Mouse (Mus musculus): ENCODE data around the gene Rhobtb1.

The Rhobtb1 gene

GRCm38 (mm10) chr10:69268061-69268643 is 116.9 kb downstream of the Rhobtb1 start:
- no peak for DNase-seq (ENCODE audit: extremely low spot score, low read depth, low spot score)

DNA sequence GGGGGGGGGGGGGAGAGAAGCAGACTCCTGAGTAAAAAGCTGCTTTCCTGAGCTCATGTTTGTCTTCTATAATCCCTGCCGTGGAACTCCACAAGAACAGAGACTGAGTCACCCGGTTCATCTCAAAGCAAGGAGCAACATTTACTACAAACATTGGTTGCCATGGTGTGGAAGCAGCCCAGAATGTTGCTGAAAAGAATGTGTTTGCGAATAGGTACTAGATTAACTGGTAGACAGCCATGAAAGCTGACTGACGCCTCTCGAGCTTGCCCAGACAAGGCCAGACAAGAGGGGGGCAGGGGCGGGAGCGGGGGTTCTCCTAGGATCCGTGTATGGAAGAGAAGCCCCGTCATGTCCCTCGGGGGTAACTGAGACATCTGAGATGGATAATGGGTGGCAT is 120.2 kb downstream of the Rhobtb1 start:
- no peak for DNase-seq (ENCODE audit: extremely low spot score, low read depth, low spot score)

- DNase-seq (ENCODE audit: extremely low spot score, low read depth, low spot score): no peak
Observed at GRCm38 (mm10) chr10:69274275-69274674, 123.0 kb downstream of the Rhobtb1 start.

DNA sequence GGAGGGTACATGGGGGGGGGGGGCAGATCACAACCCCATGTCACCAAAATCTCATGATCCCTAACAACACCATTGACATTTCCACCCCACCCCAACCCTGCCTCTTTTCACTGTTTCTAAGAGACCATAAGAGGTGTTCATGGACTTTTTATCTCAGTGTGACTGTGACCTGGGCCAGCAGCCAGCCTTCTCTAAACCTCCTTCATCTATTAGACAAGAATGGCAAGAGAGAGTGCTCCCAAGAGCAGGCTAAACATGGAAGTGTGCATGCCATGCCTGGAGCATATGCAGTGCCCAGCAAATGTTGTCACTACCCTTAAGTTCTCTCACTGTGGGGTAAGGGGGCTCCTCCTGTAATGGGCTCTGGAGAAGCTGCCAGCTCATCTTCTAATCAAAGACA is 123.5 kb downstream of the Rhobtb1 start:
- no peak for DNase-seq (ENCODE audit: extremely low spot score, low read depth, low spot score)

DNA sequence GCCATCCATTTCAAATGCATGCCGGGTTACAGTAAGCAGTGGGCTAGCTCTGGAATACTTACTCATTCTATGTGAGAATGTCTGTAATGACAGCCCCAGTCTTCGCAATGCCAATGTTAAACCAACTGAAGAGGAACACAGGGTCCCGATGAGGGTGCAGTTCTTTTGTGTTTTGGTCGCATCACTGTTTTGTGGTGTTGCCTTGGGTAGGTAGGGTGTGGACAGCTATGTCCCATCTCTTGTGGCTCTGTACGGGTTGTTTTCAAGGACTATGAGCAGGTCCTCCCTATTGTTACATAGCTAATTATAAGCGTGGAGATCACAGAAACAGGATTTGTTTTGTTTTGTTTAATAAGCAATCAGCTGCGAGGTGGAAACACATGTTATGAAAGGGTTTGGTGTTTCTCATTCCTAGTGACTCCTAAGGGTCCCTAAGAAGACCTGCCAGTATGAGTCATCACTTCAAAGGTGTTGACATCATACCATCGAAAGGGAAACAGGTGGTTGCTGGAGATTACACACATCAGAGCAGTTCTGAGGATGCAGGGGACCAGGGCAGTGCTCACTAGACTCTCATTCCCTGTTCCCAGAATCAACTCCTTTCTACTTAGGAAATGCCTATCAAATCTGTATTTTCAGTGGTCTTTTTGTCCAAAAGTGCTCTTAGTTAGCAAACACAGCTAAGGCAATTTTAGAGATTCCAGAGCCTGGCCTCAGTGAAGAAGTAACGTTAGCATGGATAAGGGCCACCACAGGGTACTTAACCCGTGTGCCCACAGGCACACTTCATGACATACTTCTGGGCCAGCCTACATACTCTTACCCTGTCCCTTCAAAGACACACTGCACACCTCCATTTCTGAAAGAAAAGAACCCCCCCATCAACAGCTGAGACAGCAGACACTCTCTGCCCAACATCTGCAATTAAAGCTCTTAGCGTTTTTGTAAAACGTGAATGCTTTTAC is 124.9 kb downstream of the Rhobtb1 start:
- DNase-seq (ENCODE audit: extremely low spot score, low read depth, low spot score): no peak

GRCm38 (mm10) chr10:69276920-69277435 is 125.7 kb downstream of the Rhobtb1 start:
- DNase-seq (ENCODE audit: extremely low spot score, low read depth, low spot score): no peak

DNA sequence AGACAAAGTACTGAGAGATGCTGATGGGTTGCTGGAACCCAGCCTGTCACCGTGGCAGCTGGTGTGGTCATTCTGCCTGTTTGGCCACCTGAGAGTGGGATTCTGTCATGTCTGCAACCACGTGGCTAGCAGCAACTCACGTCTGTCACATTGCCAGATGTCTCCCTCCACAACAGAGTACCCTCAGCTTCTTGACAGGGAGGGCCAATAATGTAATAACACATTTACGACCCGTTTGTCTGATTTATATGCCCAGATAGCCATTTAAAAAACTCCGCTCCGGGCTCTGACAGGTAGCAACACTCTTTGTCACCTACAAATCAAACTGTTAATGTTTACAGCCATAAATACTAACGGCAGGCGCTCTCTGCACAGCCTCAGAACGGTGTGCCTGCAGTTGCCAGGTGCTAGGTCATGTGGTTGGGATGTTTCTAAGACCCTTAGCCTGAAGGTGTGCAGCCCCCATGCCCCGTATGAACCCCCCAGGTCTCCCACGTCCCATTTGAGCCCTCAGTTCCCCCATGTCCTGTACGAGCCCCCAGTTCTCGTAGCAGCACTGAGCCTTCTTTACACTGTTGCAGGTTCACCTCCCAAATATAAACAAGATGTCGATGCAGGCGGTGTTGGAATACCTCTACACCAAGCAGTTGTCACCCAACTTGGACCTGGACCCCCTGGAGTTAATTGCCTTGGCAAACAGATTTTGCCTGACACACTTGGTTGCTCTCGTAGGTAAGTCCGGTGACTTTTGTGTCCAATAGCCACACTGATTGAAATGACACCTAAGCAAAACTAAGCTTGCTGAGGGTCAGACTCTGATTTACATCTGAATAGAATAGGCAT is 127.8 kb downstream of the Rhobtb1 start:
- peak; percentile 69 for DNase-seq (ENCODE audit: extremely low spot score, low read depth, low spot score)

DNA sequence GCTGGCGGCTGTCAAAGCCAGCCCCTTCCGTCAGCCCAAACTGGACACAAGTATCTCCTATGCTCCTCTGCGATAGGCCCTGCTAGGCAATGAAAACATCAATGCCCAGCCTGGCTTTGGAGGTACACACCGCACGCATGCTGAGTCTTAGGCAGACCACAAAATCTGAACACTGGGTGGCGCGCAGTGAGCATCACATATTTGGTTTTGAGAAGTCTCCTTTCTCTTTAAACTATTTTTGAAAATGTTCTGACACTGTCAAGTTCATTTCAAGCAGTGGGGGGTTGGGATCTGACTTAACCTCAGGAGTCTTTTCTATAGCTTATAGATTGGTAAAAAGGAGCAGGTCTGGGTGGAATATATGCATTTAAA is 128.4 kb downstream of the Rhobtb1 start:
- DNase-seq (ENCODE audit: extremely low spot score, low read depth, low spot score): no peak

DNA sequence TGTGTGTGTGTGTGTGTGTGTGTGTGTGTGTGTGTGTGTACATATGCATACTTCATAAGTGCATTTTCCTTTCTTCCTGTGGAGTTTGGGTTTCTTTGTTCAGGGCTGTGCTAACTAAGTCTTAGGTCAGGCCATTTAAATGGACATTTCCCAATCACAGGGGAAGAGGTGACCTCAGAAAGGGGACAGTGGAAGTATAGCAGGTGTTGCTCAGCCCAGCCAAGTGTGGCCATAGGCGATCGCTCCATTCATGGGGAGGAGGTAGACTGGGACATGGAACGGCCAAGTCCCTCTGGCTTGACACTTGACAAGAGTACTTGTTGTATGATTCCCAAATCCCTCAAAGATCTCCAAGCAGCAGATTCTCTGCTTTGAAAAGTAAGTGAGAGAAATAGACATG is 135.7 kb downstream of the Rhobtb1 start:
- DNase-seq (ENCODE audit: extremely low spot score, low read depth, low spot score): no peak

GRCm38 (mm10) chr10:69288086-69288485 is 136.9 kb downstream of the Rhobtb1 start:
- DNase-seq (ENCODE audit: extremely low spot score, low read depth, low spot score): no peak

GRCm38 (mm10) chr10:69288720-69289119 is 137.5 kb downstream of the Rhobtb1 start:
- no peak for DNase-seq (ENCODE audit: extremely low spot score, low read depth, low spot score)

- DNase-seq (ENCODE audit: extremely low spot score, low read depth, low spot score): no peak
Observed at GRCm38 (mm10) chr10:69290736-69291135, 139.5 kb downstream of the Rhobtb1 start.

GRCm38 (mm10) chr10:69295919-69296318 is 144.7 kb downstream of the Rhobtb1 start:
- DNase-seq (ENCODE audit: extremely low spot score, low read depth, low spot score): no peak

GRCm38 (mm10) chr10:69299985-69300384 is 148.8 kb downstream of the Rhobtb1 start:
- DNase-seq (ENCODE audit: extremely low spot score, low read depth, low spot score): no peak

DNA sequence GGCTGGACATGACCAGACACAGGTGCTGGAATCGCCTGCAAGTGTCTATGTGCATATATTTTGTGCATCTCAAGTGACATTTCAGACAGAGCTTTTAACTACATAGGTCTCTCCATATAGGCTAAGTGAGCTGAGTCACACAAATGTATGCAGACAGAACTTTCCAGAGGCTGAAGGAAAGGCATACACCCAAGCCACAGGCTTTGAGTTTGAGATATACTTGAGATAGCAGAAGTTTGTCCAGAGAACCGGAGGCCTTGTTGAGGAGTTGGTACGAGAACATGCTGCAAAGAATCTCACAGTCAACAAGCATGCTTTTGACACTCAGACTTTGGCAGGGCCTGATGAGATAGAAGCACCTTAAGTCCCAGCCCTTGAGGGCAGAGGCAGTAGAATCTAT is 151.4 kb downstream of the Rhobtb1 start:
- DNase-seq (ENCODE audit: extremely low spot score, low read depth, low spot score): no peak

DNA sequence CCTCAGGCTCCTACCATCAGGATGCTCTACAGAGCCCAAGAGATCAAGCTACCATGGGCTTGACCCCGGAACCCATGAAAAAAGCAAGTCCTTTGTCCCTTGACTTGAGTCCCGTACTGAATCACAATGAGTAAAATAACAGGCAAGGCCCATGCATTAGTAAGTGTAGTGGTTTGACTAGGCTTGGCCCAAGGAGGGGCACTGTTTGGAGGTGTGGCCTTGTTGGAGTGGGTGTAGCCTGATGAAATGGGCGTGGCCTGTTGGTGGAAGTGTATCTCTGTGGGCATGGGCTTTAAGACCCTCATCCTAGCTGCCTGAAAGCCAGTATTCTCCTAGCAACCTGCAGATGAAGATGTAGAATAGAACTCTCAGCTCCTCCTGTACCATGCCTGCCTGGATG is 153.6 kb downstream of the Rhobtb1 start:
- no peak for DNase-seq (ENCODE audit: extremely low spot score, low read depth, low spot score)

DNA sequence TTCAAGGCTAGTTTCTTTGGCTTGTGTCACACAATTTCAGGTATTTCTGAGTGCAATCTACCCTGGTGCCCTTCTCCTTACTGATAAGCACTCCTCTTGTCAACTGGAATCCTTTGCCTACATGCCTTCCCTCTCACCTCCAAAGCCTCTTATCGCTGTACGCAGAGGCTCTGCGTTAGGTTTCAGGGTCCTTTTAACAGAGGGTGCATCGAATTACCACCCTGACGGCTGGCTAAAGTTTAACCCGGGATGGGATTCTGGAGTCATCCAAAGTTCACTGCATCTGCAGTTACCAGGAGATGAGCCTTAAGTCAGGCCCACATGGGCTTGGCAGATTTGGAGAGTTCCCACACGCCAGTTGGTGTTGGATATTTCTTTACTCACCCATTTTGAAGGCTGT is 154.4 kb downstream of the Rhobtb1 start:
- no peak for DNase-seq (ENCODE audit: extremely low spot score, low read depth, low spot score)

DNA sequence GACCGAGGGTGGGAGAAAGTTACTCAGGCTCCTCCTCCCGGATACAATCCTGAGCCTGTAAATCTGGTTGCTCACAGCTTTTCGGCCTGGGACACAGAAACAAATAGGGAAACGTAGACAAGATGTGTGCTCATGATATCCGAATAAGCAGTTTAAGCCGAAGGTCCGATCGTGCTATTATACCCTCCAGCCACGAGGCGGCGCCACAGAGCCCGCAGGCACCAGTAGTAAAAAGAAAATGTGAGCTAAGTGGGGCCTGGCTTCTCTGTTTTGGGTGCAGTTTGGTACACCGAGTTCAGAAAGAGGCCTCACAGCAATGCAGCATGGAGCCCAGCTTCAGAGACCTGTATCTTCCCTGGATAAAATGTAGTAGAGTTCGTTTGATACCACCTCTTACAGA is 155.0 kb downstream of the Rhobtb1 start:
- DNase-seq (ENCODE audit: extremely low spot score, low read depth, low spot score): no peak

DNA sequence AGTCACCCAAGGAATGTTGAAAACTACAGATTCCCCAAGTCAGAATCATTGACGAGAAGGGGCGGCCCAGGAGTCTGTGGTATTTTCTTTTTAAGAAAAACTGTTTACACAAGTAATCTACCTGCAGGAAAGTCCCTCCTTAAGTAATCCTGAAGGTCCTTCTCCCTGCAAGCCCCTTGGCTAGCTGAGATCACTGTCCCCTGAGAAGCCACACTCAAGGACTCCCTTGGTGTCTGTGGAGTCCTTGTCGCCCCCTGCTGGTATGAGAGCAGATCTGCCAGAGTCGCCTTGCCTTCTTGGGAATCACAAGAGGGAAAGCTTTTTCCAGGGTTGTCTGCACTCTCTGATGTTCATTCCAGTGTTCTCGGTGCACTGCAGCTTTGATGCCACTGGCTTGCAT is 155.8 kb downstream of the Rhobtb1 start:
- no peak for DNase-seq (ENCODE audit: extremely low spot score, low read depth, low spot score)

GRCm38 (mm10) chr10:69309109-69309508 is 157.9 kb downstream of the Rhobtb1 start:
- DNase-seq (ENCODE audit: extremely low spot score, low read depth, low spot score): no peak

- no peak for DNase-seq (ENCODE audit: extremely low spot score, low read depth, low spot score)
Observed at GRCm38 (mm10) chr10:69311867-69312266, 160.6 kb downstream of the Rhobtb1 start.

All from hindlimb bud, embryonic 11.5 days (tissue).